Comparison of ENCODE assay signal across 10 mouse cellular contexts in genomic region chr2:84183624-84184287, GRCm38 (mm10).
DNase-seq lines count a peak whose midpoint lies in the region; ATAC-seq and TF ChIP-seq lines count a peak whose summit lies in the region.
"Had no signal": no experiment of that assay in that cellular context is flagged by ENCODE, and none has a peak within 500 bp of the region (broad histone marks: within the 10 kb centered on the region; RNA-seq: fewer than 3 reads in every experiment).

No protein-coding gene starts in this region.

- H3K9ac ChIP-seq in heart, adult 2 months (ENCODE audit: low read depth, low read length) = no peak overlapping the region
- no peak overlapping the region for H3K9ac ChIP-seq in heart, embryonic 15.5 days
- no peak overlapping the region for H3K9ac ChIP-seq in liver, embryonic 15.5 days
- H3K9ac ChIP-seq: limb, embryonic 13.5 days had no signal

- H3K9me3 ChIP-seq in heart, embryonic 15.5 days (replicated peaks) = no peaks in the 10 kb centered on the region
- no peaks in the 10 kb centered on the region for H3K9me3 ChIP-seq in liver, embryonic 15.5 days (replicated peaks)
- H3K9me3 ChIP-seq: limb, embryonic 13.5 days had no signal

- peak overlapping the region; percentile 82 for H3K27ac ChIP-seq in heart, adult 2 months
- H3K27ac ChIP-seq in bone marrow macrophage, adult 2 months (ENCODE audit: insufficient read depth, low read depth, low read length) = 0 out of 2 replicates have a peak overlapping the region, but pooled peaks have one; percentile 22
- peak overlapping the region; percentile 66 for H3K27ac ChIP-seq in heart, embryonic 15.5 days
- no peak overlapping the region for H3K27ac ChIP-seq in liver, embryonic 15.5 days (replicated peaks)
- H3K27ac ChIP-seq: limb, embryonic 13.5 days had no signal

- no peaks in the 10 kb centered on the region for H3K27me3 ChIP-seq in heart, adult 2 months (ENCODE audit: control insufficient read depth, insufficient read depth, low read length)
- H3K27me3 ChIP-seq in heart, embryonic 15.5 days = no peaks in the 10 kb centered on the region
- H3K27me3 ChIP-seq in liver, embryonic 15.5 days = no peaks in the 10 kb centered on the region
- H3K27me3 ChIP-seq: limb, embryonic 13.5 days had no signal

- WGBS in heart, adult 2 months = 14% methylated on average over 5 of the region's 5 CpGs
- 27% methylated on average over 5 of the region's 5 CpGs for WGBS in heart, embryonic 15.5 days
- WGBS in liver, embryonic 15.5 days (ENCODE audit: insufficient replicate concordance) = 33% methylated on average over 5 of the region's 5 CpGs

- H3K4me2 ChIP-seq in heart, embryonic 15.5 days = peak overlapping the region; percentile 17; the same call in 1 of the 2 replicates
- H3K4me2 ChIP-seq in liver, embryonic 15.5 days = peak overlapping the region; percentile 50; the same call in 1 of the 2 replicates
- H3K4me2 ChIP-seq: limb, embryonic 13.5 days had no signal

- H3K4me3 ChIP-seq in heart, adult 2 months = peak overlapping the region; percentile 22
- H3K4me3 ChIP-seq in bone marrow macrophage, adult 2 months (ENCODE audit: insufficient read depth, low read length) = no peak overlapping the region
- H3K4me3 ChIP-seq in heart, embryonic 15.5 days = no peak overlapping the region
- H3K4me3 ChIP-seq in liver, embryonic 15.5 days (replicated peaks) = no peak overlapping the region
- H3K4me3 ChIP-seq: limb, embryonic 13.5 days had no signal

- no peaks in the 10 kb centered on the region; the same call in 1 of the 2 replicates for H3K36me3 ChIP-seq in heart, adult 2 months (ENCODE audit: control insufficient read depth, insufficient read depth, low read length)
- no peaks in the 10 kb centered on the region for H3K36me3 ChIP-seq in heart, embryonic 15.5 days
- H3K36me3 ChIP-seq in liver, embryonic 15.5 days (replicated peaks) = no peaks in the 10 kb centered on the region
- H3K36me3 ChIP-seq: limb, embryonic 13.5 days had no signal

- peaks cover 2% of the 10 kb centered on the region; the same call in 1 of the 2 replicates for H3K4me1 ChIP-seq in heart, adult 2 months (ENCODE audit: control insufficient read depth, insufficient read depth, low read length)
- H3K4me1 ChIP-seq in bone marrow macrophage, adult 2 months (ENCODE audit: control insufficient read depth, insufficient read depth, low read length) = peaks cover 19% of the 10 kb centered on the region
- H3K4me1 ChIP-seq in heart, embryonic 15.5 days (replicated peaks) = 0 out of 2 replicates have a peak, but pooled peaks cover 3% of the 10 kb centered on the region
- H3K4me1 ChIP-seq in liver, embryonic 15.5 days (replicated peaks) = 0 out of 2 replicates have a peak, but pooled peaks cover 6% of the 10 kb centered on the region

- peak in 1 of 2 experiments; percentile 6 for DNase-seq in heart, adult 2 months
- DNase-seq in heart, postnatal 4 days = no peak
- no peak for DNase-seq in Muller cell, postnatal 12 days (ENCODE audit: inconsistent ontology term)
- no peak for DNase-seq in cerebellum, adult 18-20 months
- no peak for DNase-seq in frontal cortex, postnatal 14 days (ENCODE audit: low spot score in 2 of 2)
- DNase-seq: thymus, postnatal 4 days had no signal

- no peaks in the 10 kb centered on the region for H3K79me2 ChIP-seq in heart, adult 2 months (replicated peaks; ENCODE audit: control insufficient read depth, insufficient read depth, low read length)

- no peak for ATAC-seq in heart, embryonic 15.5 days (replicated peaks; ENCODE audit: insufficient number of reproducible peaks, insufficient read depth, low FRiP score, low read depth)
- ATAC-seq in liver, embryonic 15.5 days (ENCODE audit: insufficient read depth) = no peak

- TF ChIP-seq EP300 in heart, adult 2 months (IDR thresholded peaks at IDR 0.05; ENCODE audit: insufficient read depth, low read depth, low read length) = no peak

- TF ChIP-seq POLR2A in heart, adult 2 months (IDR thresholded peaks at IDR 0.05; ENCODE audit: insufficient read depth, low read depth, low read length) = no peak
- TF ChIP-seq POLR2A in bone marrow macrophage, adult 2 months (IDR thresholded peaks at IDR 0.05; ENCODE audit: borderline replicate concordance, low read depth, low read length) = no peak

- 0 out of 2 replicates have a peak, but pooled peaks have one; percentile 3 for TF ChIP-seq CTCF in heart, adult 2 months (IDR thresholded peaks at IDR 0.05)
- no peak for TF ChIP-seq CTCF in bone marrow macrophage, adult 2 months (IDR thresholded peaks at IDR 0.05; ENCODE audit: low read depth, low read length)

- intact Hi-C loops in heart, adult 2 months (cut with DNase I) = loop anchor here (1.0 to 5.0 kb wide), 3 partner anchors 46 to 203 kb away; no protein-coding TSS in a partner anchor
